Mouse (Mus musculus): ENCODE measurements around the gene Cox7b2. TPM values are rescaled to one million over a fixed set of nuclear protein-coding genes. Genes with fewer than 3 reads are reported as not detected.
"Not testable (repeated sequence)": the region's sequence is repeated elsewhere in the genome, so short reads cannot be mapped to it uniquely, and the experiment has no call there.

Cox7b2 gene
- polyA plus RNA-seq (2016; fragmentation: Nextera tagmentation; extraction: Ambion mirVana) = not detected in 2 replicates

DNA sequence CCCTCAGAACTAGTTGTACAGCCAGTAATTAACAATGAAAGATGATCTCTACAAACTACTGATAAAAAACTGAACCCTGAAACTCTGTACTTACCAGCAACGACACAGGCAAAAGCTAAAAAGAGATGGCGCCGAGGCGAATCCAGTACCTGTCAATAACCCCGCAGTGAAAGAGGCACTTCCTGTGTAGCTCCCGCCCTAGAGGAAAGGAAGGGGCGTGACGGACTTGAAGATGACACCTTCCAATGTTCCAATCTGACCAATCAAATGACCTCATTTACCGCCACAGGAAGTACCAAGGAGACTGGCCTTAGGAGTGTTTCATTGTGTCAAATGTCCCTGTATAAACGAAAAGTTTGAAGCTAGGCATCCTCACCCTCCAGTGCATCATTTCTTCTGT, at the start of gene Cox7b2:
Gene Cox7b2, minus strand, starts transcription at position 127 of the 400 bp plus-strand sequence.
- H3K4me3 ChIP-seq (replicated peaks) = no peak within 1 kb of the TSS
- WGBS = 91% methylated on average over 10 of the region's 10 CpGs
- no peak for ATAC-seq (ENCODE audit: insufficient number of reproducible peaks, insufficient read depth, low FRiP score, low TSS enrichment, low read depth)
- H3K9ac ChIP-seq (replicated peaks) = no peak within 1 kb of the TSS
- H3K27me3 ChIP-seq = no peaks in the 10 kb centered on the region
- H3K4me2 ChIP-seq = no peak within 1 kb of the TSS
- 0 out of 2 replicates have a peak, but pooled peaks cover 4% of the 10 kb centered on the region for H3K9me3 ChIP-seq
- no peak within 1 kb of the TSS for H3K27ac ChIP-seq
- H3K4me1 ChIP-seq (replicated peaks) = no peaks in the 10 kb centered on the region
- no peaks in the 10 kb centered on the region for H3K36me3 ChIP-seq

DNA sequence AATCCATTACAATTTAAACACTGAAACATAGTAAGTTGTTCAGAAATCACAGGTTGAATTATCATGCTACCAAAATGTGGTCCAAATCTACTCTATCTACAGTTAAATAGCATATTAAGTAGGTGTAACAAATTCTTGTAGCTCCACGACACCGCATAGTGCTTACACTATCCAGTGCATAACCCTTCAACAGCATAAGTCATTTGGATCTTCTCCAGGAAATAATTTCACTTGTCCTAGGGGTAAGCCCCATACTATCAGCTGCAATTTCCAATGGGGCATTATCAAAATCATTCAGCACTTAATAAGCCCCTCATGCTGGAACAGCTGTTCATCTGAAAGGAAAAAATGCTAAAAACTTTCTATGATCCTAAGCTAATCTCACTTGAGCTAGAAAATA, 47.3 kb upstream of the Cox7b2 start:
- Histone ChIP-seq H3K4me2 (no peak overlapping the region), H3K27ac (no peak overlapping the region), H3K9me3 (no peaks in the 10 kb centered on the region), H3K36me3 (no peaks in the 10 kb centered on the region), H3K27me3 (no peaks in the 10 kb centered on the region), H3K4me1 (replicated peaks) (no peaks in the 10 kb centered on the region), H3K9ac (replicated peaks) (no peak overlapping the region), H3K4me3 (replicated peaks) (no peak overlapping the region)
- 94% methylated on average over 2 of the region's 2 CpGs for WGBS
- no peak for ATAC-seq (ENCODE audit: insufficient number of reproducible peaks, insufficient read depth, low FRiP score, low TSS enrichment, low read depth)

DNA sequence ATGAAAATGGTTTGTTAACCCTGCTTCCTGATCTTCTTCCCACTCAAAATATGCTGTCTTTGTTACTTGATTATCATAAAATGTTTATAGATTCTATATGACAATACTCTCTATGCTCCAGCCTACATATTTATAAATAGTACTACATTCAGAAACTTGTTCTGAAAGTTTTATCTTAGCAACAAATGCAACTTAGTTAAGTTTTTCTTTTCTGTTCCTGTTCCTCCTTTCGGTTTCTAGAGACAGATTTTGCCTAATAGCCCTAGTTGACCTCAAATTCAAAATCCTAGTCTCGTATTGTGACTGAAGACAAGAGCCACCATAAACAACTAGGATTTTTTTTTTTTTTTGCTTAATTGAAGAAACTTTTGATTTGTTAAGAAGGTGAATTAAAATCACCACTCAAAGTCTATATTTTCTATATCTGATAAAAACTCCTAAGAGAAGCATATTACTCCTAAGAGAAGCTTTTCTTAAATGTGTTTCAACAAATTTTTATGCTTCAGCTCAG, 45.8 kb upstream of the Cox7b2 start:
- H3K9me3 ChIP-seq = no peaks in the 10 kb centered on the region
- no peak for ATAC-seq (ENCODE audit: insufficient number of reproducible peaks, insufficient read depth, low FRiP score, low TSS enrichment, low read depth)
- 89% methylated on average over 2 of the region's 2 CpGs for WGBS
- H3K9ac ChIP-seq (replicated peaks) = no peak overlapping the region
- H3K27me3 ChIP-seq = no peaks in the 10 kb centered on the region
- no peak overlapping the region for H3K4me2 ChIP-seq
- H3K4me1 ChIP-seq (replicated peaks) = no peaks in the 10 kb centered on the region
- no peak overlapping the region for H3K4me3 ChIP-seq (replicated peaks)
- H3K36me3 ChIP-seq = no peaks in the 10 kb centered on the region
- no peak overlapping the region for H3K27ac ChIP-seq

DNA sequence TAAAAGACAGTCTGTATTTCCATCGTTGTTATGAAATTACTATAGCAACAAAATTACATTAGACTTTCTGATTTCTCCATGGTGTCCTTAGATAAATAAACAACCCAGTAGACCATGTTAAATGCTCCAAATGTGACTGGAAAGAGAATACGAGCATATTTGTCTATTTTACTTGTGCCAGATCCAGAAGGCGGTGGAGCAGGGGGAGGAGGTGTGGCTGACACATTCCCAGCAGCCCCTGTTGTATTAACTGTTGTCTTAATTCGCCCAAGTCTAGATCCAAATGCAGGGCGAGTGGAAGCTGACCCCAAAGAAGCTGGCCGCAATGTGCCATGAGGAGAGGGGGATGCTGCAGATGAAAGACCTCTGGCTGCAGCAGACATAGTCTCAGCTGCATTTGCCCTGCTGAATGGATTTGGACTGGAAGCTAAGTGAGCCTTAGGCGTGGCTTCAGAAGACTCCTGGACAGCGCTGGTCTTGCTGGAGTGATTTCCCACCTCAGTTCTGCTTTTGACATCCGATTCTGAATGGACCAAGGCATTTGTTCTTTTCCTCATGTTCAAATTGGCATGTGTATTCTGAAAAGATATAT, 23.7 kb upstream of the Cox7b2 start:
- Histone ChIP-seq H3K9ac (replicated peaks) (no peak overlapping the region), H3K27me3 (no peaks in the 10 kb centered on the region), H3K9me3 (peaks cover 4% of the 10 kb centered on the region; the same call in 1 of the 2 replicates), H3K4me3 (replicated peaks) (no peak overlapping the region), H3K4me2 (no peak overlapping the region), H3K36me3 (no peaks in the 10 kb centered on the region), H3K27ac (no peak overlapping the region), H3K4me1 (replicated peaks) (no peaks in the 10 kb centered on the region)
- 84% methylated on average over 9 of the region's 9 CpGs for WGBS
- no peak for ATAC-seq (ENCODE audit: insufficient number of reproducible peaks, insufficient read depth, low FRiP score, low TSS enrichment, low read depth)

DNA sequence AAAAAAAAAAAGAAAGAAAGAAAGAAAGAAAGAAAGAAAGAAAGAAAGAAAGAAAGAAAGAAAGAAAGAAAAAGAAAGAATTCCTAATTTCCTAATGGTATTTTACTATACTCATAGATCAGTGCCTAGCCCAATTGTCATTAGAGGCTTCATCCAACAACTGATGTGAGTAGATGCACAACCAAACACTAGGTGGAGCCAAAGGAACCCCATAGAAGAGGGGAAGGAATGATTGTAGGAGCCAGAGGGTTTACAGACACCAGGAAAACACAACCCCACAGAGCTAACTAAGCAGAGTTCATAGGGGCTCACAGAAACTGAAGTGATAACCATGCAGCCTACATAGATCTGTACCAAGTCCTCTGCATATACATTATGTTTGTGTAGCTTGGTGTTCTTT, 2.5 kb downstream of the Cox7b2 start:
- Histone ChIP-seq H3K4me2 (no peak overlapping the region), H3K9me3 (0 out of 2 replicates have a peak, but pooled peaks cover 4% of the 10 kb centered on the region), H3K36me3 (no peaks in the 10 kb centered on the region), H3K9ac (replicated peaks) (no peak overlapping the region), H3K4me1 (replicated peaks) (no peaks in the 10 kb centered on the region), H3K4me3 (replicated peaks) (no peak overlapping the region), H3K27ac (no peak overlapping the region), H3K27me3 (no peaks in the 10 kb centered on the region)
- ATAC-seq (ENCODE audit: insufficient number of reproducible peaks, insufficient read depth, low FRiP score, low TSS enrichment, low read depth) = no peak

DNA sequence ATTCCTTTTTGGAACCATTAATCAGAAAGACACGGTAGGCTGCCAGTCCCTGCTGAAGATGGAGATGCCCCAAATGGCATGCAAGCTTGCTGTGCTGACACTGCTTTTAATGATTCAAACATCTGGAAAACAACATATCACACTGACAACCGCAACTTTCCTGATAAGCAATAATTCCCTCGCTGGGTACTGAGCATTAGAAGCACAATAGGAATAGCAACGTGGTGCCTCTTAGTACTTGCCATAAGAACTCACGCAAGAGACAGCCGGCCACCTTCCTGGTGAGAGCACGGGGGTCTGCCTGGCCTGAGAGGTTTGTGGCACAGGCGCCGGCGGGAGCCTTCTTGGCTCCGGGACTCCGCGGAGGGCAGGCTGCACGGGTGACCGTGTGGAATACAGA, 22.5 kb downstream of the Cox7b2 start:
- not testable (repeated sequence) for H3K9me3 ChIP-seq; H3K4me3 ChIP-seq (replicated peaks); ATAC-seq (ENCODE audit: insufficient number of reproducible peaks, insufficient read depth, low FRiP score, low TSS enrichment, low read depth); H3K4me2 ChIP-seq; H3K4me1 ChIP-seq (replicated peaks); H3K27me3 ChIP-seq; H3K27ac ChIP-seq; H3K36me3 ChIP-seq; H3K9ac ChIP-seq (replicated peaks)
- 70% methylated on average over 11 of the region's 15 CpGs for WGBS

DNA sequence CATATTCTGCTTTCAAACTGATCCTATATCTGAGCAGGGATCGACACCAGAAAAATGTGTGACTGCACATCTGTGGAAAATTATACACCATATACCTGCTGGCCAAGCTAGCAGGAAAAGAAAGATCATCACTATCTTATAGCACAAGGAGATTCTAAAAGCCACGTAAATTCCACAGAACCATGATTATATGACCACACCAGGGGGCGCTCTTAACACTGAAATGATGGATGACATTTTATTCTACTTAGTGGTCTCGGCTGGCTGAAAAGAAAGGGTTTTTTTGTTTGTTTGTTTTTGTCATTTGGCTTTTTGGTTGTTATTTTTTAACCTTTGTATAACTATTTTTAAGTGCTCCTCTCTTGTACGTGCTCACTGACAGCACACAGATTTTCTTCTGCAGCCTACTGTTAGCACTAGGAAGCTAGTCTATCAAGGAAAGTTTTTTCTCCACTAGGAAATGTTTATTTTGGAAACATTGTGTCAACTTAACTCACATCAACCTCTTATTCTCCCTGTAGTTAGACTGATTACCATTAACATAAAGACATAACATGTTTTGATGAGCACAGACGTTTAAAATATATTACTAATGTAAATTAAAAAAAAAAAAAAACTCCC, 45.8 kb downstream of the Cox7b2 start:
- no peak overlapping the region for H3K4me3 ChIP-seq (replicated peaks)
- H3K27me3 ChIP-seq = no peaks in the 10 kb centered on the region
- H3K4me2 ChIP-seq = no peak overlapping the region
- H3K27ac ChIP-seq = no peak overlapping the region
- no peak overlapping the region for H3K9ac ChIP-seq (replicated peaks)
- no peaks in the 10 kb centered on the region for H3K4me1 ChIP-seq (replicated peaks)
- 27% methylated on average over 6 of the region's 6 CpGs for WGBS
- H3K36me3 ChIP-seq = no peaks in the 10 kb centered on the region
- no peaks in the 10 kb centered on the region for H3K9me3 ChIP-seq
- no peak for ATAC-seq (ENCODE audit: insufficient number of reproducible peaks, insufficient read depth, low FRiP score, low TSS enrichment, low read depth)

DNA sequence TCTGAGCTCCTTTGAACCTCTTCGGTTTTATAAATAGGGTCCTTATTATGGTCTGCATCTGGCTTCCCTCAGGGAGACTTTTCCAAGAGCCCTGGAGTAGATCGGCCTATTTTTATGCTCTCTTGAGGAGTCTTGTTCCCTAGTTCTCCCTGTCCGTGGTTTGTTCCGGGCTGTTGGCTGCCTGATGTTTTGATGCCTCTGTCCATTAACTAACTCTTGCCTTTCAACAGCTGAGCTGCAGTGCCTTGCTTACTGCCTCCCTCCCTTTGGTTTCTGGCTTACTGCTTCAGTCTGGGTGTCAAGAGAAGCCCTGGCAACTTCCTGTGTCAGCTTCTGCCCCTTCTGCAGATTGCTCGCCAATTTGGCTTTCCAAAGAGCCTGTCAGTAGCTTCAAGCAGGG, 52.4 kb downstream of the Cox7b2 start:
- Histone ChIP-seq H3K9ac (replicated peaks) (no peak overlapping the region), H3K4me1 (replicated peaks) (0 out of 2 replicates have a peak, but pooled peaks cover 3% of the 10 kb centered on the region), H3K36me3 (no peaks in the 10 kb centered on the region), H3K27ac (no peak overlapping the region), H3K9me3 (no peaks in the 10 kb centered on the region), H3K27me3 (no peaks in the 10 kb centered on the region), H3K4me2 (no peak overlapping the region), H3K4me3 (replicated peaks) (no peak overlapping the region)
- 30% methylated on average over 5 of the region's 5 CpGs for WGBS
- no peak for ATAC-seq (ENCODE audit: insufficient number of reproducible peaks, insufficient read depth, low FRiP score, low TSS enrichment, low read depth)

DNA sequence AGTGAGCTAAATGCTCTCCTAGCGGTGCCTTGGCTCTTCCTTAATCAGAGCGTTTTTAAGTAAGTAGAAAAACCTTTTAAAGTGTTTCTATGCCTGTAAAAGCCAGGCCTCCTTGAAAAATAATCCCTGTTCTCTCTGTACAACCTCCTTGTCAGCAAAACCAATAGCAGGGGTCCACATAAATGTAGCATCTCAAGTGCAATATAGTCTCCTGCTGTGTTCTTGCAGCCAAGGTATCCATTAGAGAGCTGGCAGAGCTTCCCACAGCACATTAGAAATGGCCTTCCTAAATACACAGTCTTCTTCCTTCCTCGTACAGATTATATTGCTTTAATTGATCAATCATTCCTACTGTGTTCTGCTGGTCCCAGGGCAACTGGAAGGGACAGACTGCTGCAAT, 91.0 kb downstream of the Cox7b2 start:
- WGBS = 50% methylated on average over 3 of the region's 3 CpGs
- Histone ChIP-seq H3K4me3 (replicated peaks) (no peak overlapping the region), H3K36me3 (no peaks in the 10 kb centered on the region), H3K9ac (replicated peaks) (no peak overlapping the region), H3K9me3 (no peaks in the 10 kb centered on the region), H3K4me2 (no peak overlapping the region), H3K27me3 (no peaks in the 10 kb centered on the region), H3K27ac (no peak overlapping the region), H3K4me1 (replicated peaks) (no peaks in the 10 kb centered on the region)
- no peak for ATAC-seq (ENCODE audit: insufficient number of reproducible peaks, insufficient read depth, low FRiP score, low TSS enrichment, low read depth)

DNA sequence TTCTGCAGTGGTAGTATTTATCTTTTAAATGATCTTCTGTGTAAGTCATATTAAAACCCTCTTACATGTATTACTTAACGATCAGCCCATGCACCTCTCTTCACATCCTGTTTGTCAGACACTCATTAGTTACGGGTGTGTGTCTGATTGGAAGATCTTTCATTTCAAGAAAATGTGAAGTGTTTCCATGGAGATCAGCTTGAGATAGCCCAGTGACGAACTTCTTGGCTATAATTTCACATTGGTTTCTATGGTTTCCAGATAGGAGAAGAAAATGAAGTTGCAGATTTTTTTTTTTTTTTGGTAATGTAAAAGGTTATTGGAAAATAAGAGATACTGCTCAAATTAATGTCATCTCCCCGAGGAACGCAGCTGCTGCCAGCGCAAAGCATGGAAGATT, 107.8 kb downstream of the Cox7b2 start:
- Histone ChIP-seq H3K9me3 (no peaks in the 10 kb centered on the region), H3K27me3 (no peaks in the 10 kb centered on the region), H3K4me3 (replicated peaks) (no peak overlapping the region), H3K9ac (replicated peaks) (no peak overlapping the region), H3K4me1 (replicated peaks) (no peaks in the 10 kb centered on the region), H3K4me2 (no peak overlapping the region), H3K27ac (no peak overlapping the region), H3K36me3 (no peaks in the 10 kb centered on the region)
- no peak for ATAC-seq (ENCODE audit: insufficient number of reproducible peaks, insufficient read depth, low FRiP score, low TSS enrichment, low read depth)
- 81% methylated on average over 6 of the region's 6 CpGs for WGBS

Data from limb, embryonic 12.5 days (tissue).